Mouse (Mus musculus) lung, postnatal 0 days (tissue): Measurements from ENCODE around the gene Stam2. TPM values are rescaled to one million over a fixed set of nuclear protein-coding genes. Genes with fewer than 3 reads are reported as not detected.

Experiments used
- ATAC-seq: fragments of 200-750 bp; cut with Nextera tagmentation; 2 replicates; pipeline ENCODE4 v1.8.0; 2017; ENCODE audit warnings: moderate library complexity
- DNase-seq: peaks from one replicate; pipeline ENCODE4 v3.0.0-alpha.2; 2016; ENCODE audit warnings: low spot score
- H3K27ac ChIP-seq: fragments of 300-500 bp; sonication (generic); 2 replicates; pipeline ENCODE4 v1.5.1; 2014; ENCODE audit warnings: antibody characterized with exemption, mild to moderate bottlenecking, low read length, mixed read lengths
- H3K27me3 ChIP-seq: fragments of 300-500 bp; sonication (generic); replicated peaks from 2 replicates; pipeline ENCODE4 v1.6.1; 2014; ENCODE audit warnings: low read length, mixed read lengths; ENCODE audit not compliant: insufficient read depth
- H3K36me3 ChIP-seq: fragments of 300-500 bp; sonication (generic); 2 replicates; pipeline ENCODE4 v1.6.1; 2014; ENCODE audit warnings: low read length, mixed read lengths; ENCODE audit not compliant: insufficient read depth
- H3K4me1 ChIP-seq: fragments of 300-500 bp; sonication (generic); 2 replicates; pipeline ENCODE4 v1.6.1; 2014; ENCODE audit warnings: antibody characterized with exemption, low read depth, low read length, mixed read lengths; ENCODE audit not compliant: insufficient read depth
- H3K4me2 ChIP-seq: fragments of 300-500 bp; sonication (generic); replicated peaks from 2 replicates; pipeline ENCODE4 v1.6.1; 2014; ENCODE audit warnings: low read depth, mild to moderate bottlenecking, low read length, moderate library complexity, mixed read lengths
- H3K4me3 ChIP-seq: fragments of 300-500 bp; sonication (generic); 2 replicates; pipeline ENCODE4 v1.5.1; 2014; ENCODE audit warnings: low read depth, low read length
- H3K9ac ChIP-seq: fragments of 300-500 bp; sonication (generic); replicated peaks from 2 replicates; pipeline ENCODE4 v1.6.1; 2014; ENCODE audit warnings: low read depth, mild to moderate bottlenecking
- H3K9me3 ChIP-seq: fragments of 300-500 bp; sonication (generic); 2 replicates; pipeline ENCODE4 v1.6.1; 2016; ENCODE audit warnings: low read length, mixed read lengths
- CTCF ChIP-seq: IDR thresholded peaks from 2 replicates; pipeline ENCODE4 v1.5.1; 2016; ENCODE audit warnings: antibody characterized with exemption, mild to moderate bottlenecking
- EP300 ChIP-seq: IDR thresholded peaks from 2 replicates; pipeline ENCODE4 v1.6.1; 2016; ENCODE audit warnings: antibody characterized with exemption, mild to moderate bottlenecking, control low read depth
- WGBS: fragments of 180-500 bp; shearing (Covaris S2); extraction: QIAGEN DNeasy Blood & Tissue Kit; methylation state at CpG from one replicate; pipeline ENCODE4 v1.1.7; 2014; 5-methylcytosine and 5-hydroxymethylcytosine counted together
- polyA plus RNA-seq: library from polyadenylated mRNA; unstranded; fragments of >200 nt; fragmentation: Nextera tagmentation; extraction: Ambion mirVana; gene quantifications from 2 replicates; pipeline ENCODE4 v1.2.1, GENCODE M21; 2015

The Stam2 gene
- polyA plus RNA-seq, 1 experiment from 2014 or later, result 28.5 TPM

DNA sequence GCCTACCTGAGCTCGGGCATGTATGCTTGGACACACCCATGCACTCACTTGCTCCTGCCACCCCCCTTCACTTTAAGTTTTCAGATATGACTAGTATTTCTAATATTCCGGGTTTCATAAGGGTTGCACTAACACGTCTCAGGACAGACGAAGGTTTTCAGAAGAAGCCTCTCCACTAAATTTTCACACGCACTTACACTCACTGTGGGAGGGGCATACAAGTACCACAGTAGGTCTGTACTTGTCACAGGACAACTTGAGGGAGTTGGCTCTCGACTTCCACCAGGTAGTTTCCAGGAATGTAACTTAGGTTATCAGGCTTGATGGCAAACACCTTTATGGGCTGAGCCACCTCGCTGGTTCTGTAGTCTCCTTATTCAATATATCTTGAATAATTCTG is 8.4 kb downstream of the Stam2 start:
- H3K36me3 ChIP-seq, result no peaks in the 10 kb centered on the region
- no peak overlapping the region for H3K27ac ChIP-seq
- DNase-seq (peak; percentile 59), ATAC-seq (peak; percentile 83)
- H3K4me3 ChIP-seq, result no peak overlapping the region
- no peak overlapping the region for H3K4me2 ChIP-seq
- H3K9me3 ChIP-seq, result no peaks in the 10 kb centered on the region
- no peak overlapping the region for H3K9ac ChIP-seq
- WGBS, result 61% methylated on average over 7 of the region's 7 CpGs
- H3K4me1 ChIP-seq, result peaks cover 7% of the 10 kb centered on the region; the same call in 1 of the 2 replicates
- H3K27me3 ChIP-seq, result no peaks in the 10 kb centered on the region
- no peak; the same call in 1 of the 2 replicates for TF ChIP-seq EP300
- TF ChIP-seq CTCF, result no peak

GRCm38 (mm10) chr2:52732611-52733010 is 9.5 kb downstream of the Stam2 start:
- Histone ChIP-seq H3K36me3 (no peaks in the 10 kb centered on the region), H3K4me2 (no peak overlapping the region), H3K4me3 (no peak overlapping the region), H3K9me3 (no peaks in the 10 kb centered on the region), H3K27ac (no peak overlapping the region), H3K27me3 (no peaks in the 10 kb centered on the region), H3K9ac (no peak overlapping the region), H3K4me1 (peaks cover 7% of the 10 kb centered on the region; the same call in 1 of the 2 replicates)
- DNase-seq (peak; percentile 53), ATAC-seq (no peak)
- TF ChIP-seq CTCF, result peak; percentile 18; the same call in 1 of the 2 replicates
- TF ChIP-seq EP300, result no peak
- WGBS, result 79% methylated on average over 7 of the region's 7 CpGs

DNA sequence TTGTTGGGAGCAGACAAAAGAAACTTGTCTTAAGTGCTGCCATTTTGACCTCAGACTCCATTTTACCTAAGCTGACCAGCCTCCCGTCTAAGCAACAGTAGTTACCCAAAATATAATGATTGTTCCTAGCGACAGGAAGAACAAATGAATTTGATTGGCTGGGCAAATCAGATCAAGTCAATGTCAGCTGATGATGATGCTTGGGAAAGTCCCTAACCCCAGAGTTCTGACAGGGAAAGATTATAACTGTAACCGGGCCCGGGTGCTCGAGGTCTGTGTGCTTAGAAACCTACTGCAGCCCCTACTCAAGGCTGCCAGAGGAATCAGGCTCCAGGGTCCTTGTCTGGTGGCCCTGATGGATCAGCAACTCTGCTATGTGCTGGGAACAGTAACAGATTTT is 10.1 kb downstream of the Stam2 start:
- no peak for ATAC-seq
- no peak for TF ChIP-seq CTCF
- no peak for TF ChIP-seq EP300
- DNase-seq, result no peak
- no peaks in the 10 kb centered on the region for H3K27me3 ChIP-seq
- H3K27ac ChIP-seq, result no peak overlapping the region
- H3K36me3 ChIP-seq, result no peaks in the 10 kb centered on the region
- H3K9me3 ChIP-seq, result no peaks in the 10 kb centered on the region
- WGBS, result 70% methylated on average over 5 of the region's 5 CpGs
- H3K9ac ChIP-seq, result no peak overlapping the region
- peaks cover 7% of the 10 kb centered on the region; the same call in 1 of the 2 replicates for H3K4me1 ChIP-seq
- H3K4me2 ChIP-seq, result no peak overlapping the region
- no peak overlapping the region for H3K4me3 ChIP-seq

- no peaks in the 10 kb centered on the region for H3K27me3 ChIP-seq
- TF ChIP-seq CTCF (no peak), EP300 (no peak)
- no peak for DNase-seq
- no peak overlapping the region for H3K4me2 ChIP-seq
- H3K9me3 ChIP-seq, result no peaks in the 10 kb centered on the region
- H3K4me1 ChIP-seq, result peaks cover 7% of the 10 kb centered on the region; the same call in 1 of the 2 replicates
- no peaks in the 10 kb centered on the region for H3K36me3 ChIP-seq
- H3K27ac ChIP-seq, result no peak overlapping the region
- no peak overlapping the region for H3K9ac ChIP-seq
- H3K4me3 ChIP-seq, result no peak overlapping the region
- WGBS, result 87% methylated on average over 6 of the region's 6 CpGs
- ATAC-seq, result no peak
Observed at GRCm38 (mm10) chr2:52730891-52731290, 11.2 kb downstream of the Stam2 start.

DNA sequence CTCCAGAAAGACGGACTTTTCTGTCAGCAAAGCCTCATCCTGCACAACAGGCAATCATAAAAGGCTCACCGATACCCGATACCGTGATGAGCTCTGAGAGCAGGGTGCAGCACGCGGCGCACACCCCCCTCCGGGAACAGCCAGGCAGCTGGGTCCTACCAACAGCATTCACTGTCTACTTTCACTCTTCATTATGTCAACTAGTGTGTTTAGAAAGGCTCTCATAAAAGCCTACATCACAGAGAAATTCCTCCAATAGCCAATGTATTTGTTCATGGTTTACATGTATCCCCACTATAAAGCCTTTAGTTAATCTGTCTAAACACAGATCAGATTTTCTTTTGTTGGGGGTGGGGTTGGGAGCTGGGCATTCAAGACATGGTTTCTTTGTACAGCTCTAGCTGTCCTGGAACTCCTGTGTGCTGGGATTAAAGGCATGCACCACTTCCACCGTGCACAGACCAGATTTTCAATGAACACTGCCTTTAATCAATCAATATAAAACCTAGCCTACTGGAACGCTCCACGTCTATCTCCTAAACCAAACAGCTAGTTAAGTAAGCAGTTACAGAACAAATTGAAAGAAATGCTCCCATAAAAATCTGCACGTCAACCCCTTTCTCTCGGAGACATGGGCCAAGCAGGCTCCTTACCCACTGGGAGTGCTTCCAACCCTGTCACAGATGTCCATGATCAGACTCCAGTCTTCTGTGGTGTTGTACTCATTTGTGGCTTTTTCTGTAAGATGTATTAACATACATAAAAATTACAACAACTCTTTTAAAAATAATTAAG is 21.7 kb downstream of the Stam2 start:
- ATAC-seq (no peak), DNase-seq (peak; percentile 24)
- H3K27me3 ChIP-seq, result no peaks in the 10 kb centered on the region
- 50% methylated on average over 13 of the region's 13 CpGs for WGBS
- 0 out of 2 replicates have a peak, but pooled peaks cover 4% of the 10 kb centered on the region for H3K4me1 ChIP-seq
- no peak overlapping the region for H3K4me3 ChIP-seq
- no peak overlapping the region for H3K9ac ChIP-seq
- no peak for TF ChIP-seq CTCF
- no peak for TF ChIP-seq EP300
- H3K9me3 ChIP-seq, result no peaks in the 10 kb centered on the region
- H3K36me3 ChIP-seq, result no peaks in the 10 kb centered on the region; the same call in 1 of the 2 replicates
- H3K4me2 ChIP-seq, result peak overlapping the region; percentile 32
- no peak overlapping the region for H3K27ac ChIP-seq

GRCm38 (mm10) chr2:52717076-52717475 is 25.0 kb downstream of the Stam2 start:
- 91% methylated on average over 5 of the region's 5 CpGs for WGBS
- no peak overlapping the region for H3K27ac ChIP-seq
- TF ChIP-seq EP300 (no peak), CTCF (no peak)
- H3K4me1 ChIP-seq, result 0 out of 2 replicates have a peak, but pooled peaks cover 4% of the 10 kb centered on the region
- H3K4me2 ChIP-seq, result no peak overlapping the region
- no peak overlapping the region for H3K9ac ChIP-seq
- no peaks in the 10 kb centered on the region for H3K9me3 ChIP-seq
- ATAC-seq, result no peak
- no peaks in the 10 kb centered on the region for H3K27me3 ChIP-seq
- DNase-seq, result no peak
- H3K4me3 ChIP-seq, result no peak overlapping the region
- H3K36me3 ChIP-seq, result peaks cover 14% of the 10 kb centered on the region; the same call in 1 of the 2 replicates
